Mouse (Mus musculus) ES-E14 (cell line): ENCODE results near the gene Hdac9. TPM values are rescaled to one million over a fixed set of nuclear protein-coding genes. Genes with fewer than 3 reads are reported as not detected.
A peak's percentile ranks its signal among the peaks of the same experiment; 100 is the strongest.

ENCODE experiments used
- DNase-seq: peaks from one replicate; pipeline ENCODE4 v3.0.0-alpha.2; 2013; ENCODE audit warnings: low read depth, low spot score
- H3K27ac ChIP-seq: 2 replicates; pipeline ENCODE4 v1.5.1; 2012; ENCODE audit warnings: low read depth, mild to moderate bottlenecking, low read length, moderate library complexity, mixed read lengths; ENCODE audit not compliant: poor library complexity, insufficient read depth, severe bottlenecking
- H3K36me3 ChIP-seq: 2 replicates; pipeline ENCODE4 v1.6.1; 2012; ENCODE audit warnings: mild to moderate bottlenecking, low read length, moderate library complexity, mixed read lengths; ENCODE audit not compliant: control insufficient read depth, poor library complexity, insufficient read depth, severe bottlenecking
- H3K4me1 ChIP-seq, 2 experiments: fragments of 150-350 bp in 1 of 2; sonication (generic) in 1 of 2; 2 replicates each; pipeline ENCODE4 v1.6.1; 2012; ENCODE audit warnings: low read length in 2 of 2, mild to moderate bottlenecking in 1 of 2, mixed read lengths in 1 of 2; ENCODE audit not compliant: control insufficient read depth in 2 of 2, insufficient read depth in 2 of 2, poor library complexity in 1 of 2
- H3K4me3 ChIP-seq, 2 experiments: fragments of 150-350 bp in 1 of 2; sonication (generic) in 1 of 2; 2 replicates each; pipeline ENCODE4 v1.5.1; 2012; ENCODE audit warnings: low read length in 2 of 2, low read depth in 1 of 2, mild to moderate bottlenecking in 1 of 2, mixed read lengths in 1 of 2; ENCODE audit not compliant: insufficient read depth in 1 of 2, poor library complexity in 1 of 2, severe bottlenecking in 1 of 2
- H3K9ac ChIP-seq: 2 replicates; pipeline ENCODE4 v1.6.1; 2012; ENCODE audit warnings: low read depth, mild to moderate bottlenecking, low read length, mixed read lengths; ENCODE audit not compliant: poor library complexity, insufficient read depth, severe bottlenecking
- H3K9me3 ChIP-seq: fragments of 150-350 bp; sonication (generic); 2 replicates; pipeline ENCODE4 v1.6.1; 2012; ENCODE audit warnings: low read depth, mild to moderate bottlenecking, low read length; ENCODE audit not compliant: control insufficient read depth, insufficient read depth
- CHD2 ChIP-seq: IDR thresholded peaks from 2 replicates; pipeline ENCODE4 v1.6.1; 2014; ENCODE audit warnings: mild to moderate bottlenecking, low read depth, low read length, inconsistent platforms
- HCFC1 ChIP-seq: IDR thresholded peaks from 2 replicates; pipeline ENCODE4 v1.6.1; 2012; ENCODE audit warnings: low read length, inconsistent platforms, borderline replicate concordance; ENCODE audit not compliant: insufficient read depth
- MAFK ChIP-seq: IDR thresholded peaks from 2 replicates; pipeline ENCODE4 v1.6.1; 2014; ENCODE audit warnings: mild to moderate bottlenecking, low read depth, low read length, inconsistent platforms; ENCODE audit not compliant: insufficient read depth
- ZC3H11A ChIP-seq: IDR thresholded peaks from 2 replicates; pipeline ENCODE4 v1.6.1; 2012; ENCODE audit warnings: low read depth, mild to moderate bottlenecking, inconsistent platforms, low read length, borderline replicate concordance
- ZNF384 ChIP-seq: IDR thresholded peaks from 2 replicates; pipeline ENCODE4 v1.6.1; 2012; ENCODE audit warnings: low read depth, low read length, inconsistent platforms
- in situ Hi-C, 2 experiments: fragments of 600-800 bp; cut with MboI; formaldehyde crosslinking; loops; one replicate each; pipeline ENCODE4 v1.15.1; 2025; ENCODE audit warnings: low sequenced_read_pairs in 2 of 2, inconsistent platforms in 1 of 2; ENCODE audit not compliant: unreplicated experiment in 2 of 2
- total RNA-seq: library from RNA; depleted of rRNA; stranded (reverse); fragments of 300-350 nt; gene quantifications from 2 replicates; pipeline ENCODE4 v1.2.3, GENCODE M21; 2012

Gene Hdac9
- total RNA-seq, 1 experiment, result 0.58 TPM

GRCm38 (mm10) chr12:34664758-34665157, 252.1 kb downstream of the Hdac9 start:
- Histone ChIP-seq H3K27ac (no peak overlapping the region), H3K4me3 (no peak overlapping the region), H3K9ac (no peak overlapping the region), H3K4me1 (no peaks in the 10 kb centered on the region), H3K36me3 (no peaks in the 10 kb centered on the region), H3K9me3 (no peaks in the 10 kb centered on the region)
- in situ Hi-C loops, result loop anchor here (25.0 kb wide), 1 partner anchor 523 kb away; no protein-coding TSS in a partner anchor
- DNase-seq, result peak; percentile 56
- TF ChIP-seq ZNF384 (no peak), MAFK (0 out of 2 replicates have a peak, but pooled peaks have one; percentile 14), ZC3H11A (peak; percentile 58; the same call in 1 of the 2 replicates)

DNA sequence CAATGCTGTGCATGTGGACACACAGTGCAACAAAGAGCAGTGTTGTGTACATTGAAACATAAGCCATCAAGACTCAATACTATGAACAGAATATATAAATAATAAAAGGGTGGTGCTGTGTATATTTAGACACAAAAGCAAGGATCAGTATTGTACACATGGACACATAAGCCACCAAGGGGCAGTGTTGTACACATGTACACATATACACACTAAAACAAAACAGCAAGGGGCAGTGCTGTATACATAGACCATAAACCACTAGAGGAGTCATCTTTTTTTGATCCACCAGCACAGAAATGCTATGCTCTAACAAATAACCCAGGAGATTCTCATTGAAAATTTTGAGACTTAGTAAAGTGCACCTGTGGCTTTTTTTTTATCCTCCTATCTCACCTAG, 255.5 kb downstream of the Hdac9 start:
- no peaks in the 10 kb centered on the region for H3K4me1 ChIP-seq
- H3K9me3 ChIP-seq, result no peaks in the 10 kb centered on the region
- H3K36me3 ChIP-seq, result no peaks in the 10 kb centered on the region
- DNase-seq, result no peak
- in situ Hi-C loops, result loop anchor here (25.0 kb wide), 1 partner anchor 526 kb away; no protein-coding TSS in a partner anchor
- no peak overlapping the region for H3K9ac ChIP-seq
- no peak overlapping the region for H3K27ac ChIP-seq
- TF ChIP-seq ZNF384 (no peak), CHD2 (no peak), HCFC1 (no peak), MAFK (no peak)
- H3K4me3 ChIP-seq, result no peak overlapping the region

DNA sequence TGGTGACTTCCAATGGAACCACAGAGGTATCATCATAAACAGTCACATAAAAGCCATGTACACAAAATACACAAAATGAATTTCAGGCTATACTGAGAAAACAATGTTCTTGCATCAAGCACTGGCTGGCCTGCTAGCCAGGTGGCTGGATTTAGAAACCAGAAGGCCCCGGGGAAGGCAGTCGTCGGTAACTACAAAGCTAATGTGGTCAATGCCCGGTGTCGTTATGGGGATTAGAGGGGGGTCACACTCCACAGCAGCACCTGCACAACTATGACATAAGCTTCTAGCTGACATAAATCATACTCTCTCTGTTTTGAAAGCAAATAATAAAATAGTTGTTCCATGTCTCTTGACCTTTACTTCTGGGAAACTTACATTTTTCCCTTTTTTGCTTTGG, 256.9 kb downstream of the Hdac9 start:
- no peak for TF ChIP-seq MAFK
- Histone ChIP-seq H3K9me3 (no peaks in the 10 kb centered on the region), H3K27ac (no peak overlapping the region), H3K9ac (no peak overlapping the region), H3K4me3 (no peak overlapping the region), H3K4me1 (no peaks in the 10 kb centered on the region), H3K36me3 (no peaks in the 10 kb centered on the region)
- no peak for DNase-seq
- in situ Hi-C loops, result loop anchor here (25.0 kb wide), 1 partner anchor 527 kb away; no protein-coding TSS in a partner anchor

- H3K36me3 ChIP-seq, result no peaks in the 10 kb centered on the region
- no peak for DNase-seq
- in situ Hi-C loops, result loop anchor here (25.0 kb wide), 1 partner anchor 529 kb away; no protein-coding TSS in a partner anchor
Measured at GRCm38 (mm10) chr12:34658568-34658967, 258.3 kb downstream of the Hdac9 start.

DNA sequence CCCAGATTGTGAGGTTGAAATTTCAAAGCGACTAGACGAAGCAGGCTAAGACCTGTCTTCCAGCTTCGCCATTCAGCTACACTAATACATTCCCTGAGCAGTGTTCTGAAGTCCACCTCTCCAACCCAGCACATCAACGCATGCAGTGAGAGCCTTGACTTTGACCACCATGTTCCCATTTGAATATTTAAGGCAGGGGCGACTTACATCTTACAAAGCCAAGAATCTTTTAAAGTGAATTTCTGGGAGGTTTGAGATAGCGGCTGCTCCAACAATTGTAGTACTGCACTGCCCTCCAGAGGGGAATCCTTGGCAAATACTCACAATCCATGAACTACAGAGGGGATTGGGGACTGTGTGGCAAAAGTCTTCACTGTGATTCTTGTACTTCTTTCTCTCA, 258.8 kb downstream of the Hdac9 start:
- in situ Hi-C loops, result loop anchor here (25.0 kb wide), 1 partner anchor 529 kb away; no protein-coding TSS in a partner anchor
- no peak overlapping the region for H3K9ac ChIP-seq
- no peak for DNase-seq
- TF ChIP-seq HCFC1 (no peak), MAFK (no peak), CHD2 (no peak), ZC3H11A (no peak), ZNF384 (no peak)
- H3K4me1 ChIP-seq, result no peaks in the 10 kb centered on the region
- H3K27ac ChIP-seq, result no peak overlapping the region
- no peaks in the 10 kb centered on the region for H3K36me3 ChIP-seq
- no peaks in the 10 kb centered on the region for H3K9me3 ChIP-seq
- no peak overlapping the region for H3K4me3 ChIP-seq

More at GRCm38 (mm10) chr12:34658568-34658967, 258.3 kb downstream of the Hdac9 start:
- Histone ChIP-seq H3K4me3 (no peak overlapping the region), H3K9ac (no peak overlapping the region), H3K27ac (no peak overlapping the region), H3K9me3 (no peaks in the 10 kb centered on the region), H3K4me1 (no peaks in the 10 kb centered on the region)
- no peak for TF ChIP-seq CHD2
- TF ChIP-seq HCFC1, result no peak
- no peak for TF ChIP-seq ZC3H11A
- no peak for TF ChIP-seq MAFK
- TF ChIP-seq ZNF384, result no peak
